Mouse (Mus musculus) layer of hippocampus, postnatal 14 days (tissue): Measurements from ENCODE around the gene Arpc5. TPM values are rescaled to one million over a fixed set of nuclear protein-coding genes. Genes with fewer than 3 reads are reported as not detected.

Experiments used
- DNase-seq, 2 experiments: peaks; one replicate each; pipeline ENCODE4 v3.0.0; 2021 to 2022; ENCODE audit warnings: low spot score in 2 of 2, mixed read lengths in 1 of 2
- total RNA-seq, 2 experiments: library from RNA; stranded (reverse); gene quantifications; 2 replicates each; pipeline ENCODE4 v1.2.3; 2021

Arpc5 gene
- total RNA-seq, 2 experiments from 2014 or later = 237 to 247 TPM

GRCm38 (mm10) chr1:152810533-152811439, 44.4 kb downstream of the Arpc5 start:
- DNase-seq = no peak

GRCm38 (mm10) chr1:152815265-152815701, 48.9 kb downstream of the Arpc5 start:
- DNase-seq = no peak

- DNase-seq = no peak
These were observed 50.9 kb downstream of the Arpc5 start for GRCm38 (mm10) chr1:152817027-152817769.

GRCm38 (mm10) chr1:152817794-152818193, 51.5 kb downstream of the Arpc5 start:
- DNase-seq = peak in 1 of 2 experiments; percentile 43

GRCm38 (mm10) chr1:152819558-152819957, 53.2 kb downstream of the Arpc5 start:
- no peak for DNase-seq

GRCm38 (mm10) chr1:152820911-152821695, 54.8 kb downstream of the Arpc5 start:
- DNase-seq = no peak

GRCm38 (mm10) chr1:152821746-152822145, 55.4 kb downstream of the Arpc5 start:
- DNase-seq = no peak

- DNase-seq = no peak
These were observed 57.9 kb downstream of the Arpc5 start for GRCm38 (mm10) chr1:152824206-152824605.

Other genes starting within 250 kb of the Arpc5 start
- not detected for gene Apobec4, start 16.0 kb upstream of the Arpc5 start, total RNA-seq
- gene Rgl1, start 191 bp upstream of the Arpc5 start, total RNA-seq = 10 to 100 TPM; 78.7 to 79.5 TPM
- 1 to 10 TPM; 2.9 to 3.1 TPM for gene Ncf2, start 33.7 kb downstream of the Arpc5 start, total RNA-seq
- gene Smg7, start 136.1 kb downstream of the Arpc5 start, total RNA-seq = 10 to 100 TPM; 78.9 to 80.4 TPM
- 100 to 1,000 TPM; 104 to 109 TPM for gene Nmnat2, start 188.5 kb downstream of the Arpc5 start, total RNA-seq